Mouse (Mus musculus): ENCODE measurements around the gene Terf2. TPM values are rescaled to one million over a fixed set of nuclear protein-coding genes. Genes with fewer than 3 reads are reported as not detected.
A peak's percentile ranks its signal among the peaks of the same experiment; 100 is the strongest.
"Not testable (repeated sequence)": the region's sequence is repeated elsewhere in the genome, so short reads cannot be mapped to it uniquely, and the experiment has no call there.

Terf2 gene
- polyA plus RNA-seq, 1 experiment from 2014 or later = 28.3 TPM

- H3K36me3 ChIP-seq (ENCODE audit: control insufficient read depth, insufficient read depth, low read length) = no peaks in the 10 kb centered on the region
- H3K4me3 ChIP-seq (ENCODE audit: low read depth, low read length) = no peak overlapping the region
- ATAC-seq = no peak
- 88% methylated on average over 5 of the region's 5 CpGs for WGBS
- no peak overlapping the region for H3K4me2 ChIP-seq (ENCODE audit: low read length)
- no peaks in the 10 kb centered on the region for H3K9me3 ChIP-seq (replicated peaks; ENCODE audit: control insufficient read depth, low read length, poor library complexity, severe bottlenecking)
- no peaks in the 10 kb centered on the region for H3K27me3 ChIP-seq (ENCODE audit: control insufficient read depth, insufficient read depth, low read depth, low read length)
- no peaks in the 10 kb centered on the region for H3K4me1 ChIP-seq (ENCODE audit: control insufficient read depth, insufficient read depth, low read length)
- H3K27ac ChIP-seq (ENCODE audit: low read length) = no peak overlapping the region
- H3K9ac ChIP-seq (ENCODE audit: low read depth, low read length) = no peak overlapping the region
Measured at GRCm38 (mm10) chr8:107109816-107110435, 13.6 kb upstream of the Terf2 start.

GRCm38 (mm10) chr8:107108978-107109720 lies 12.8 kb upstream of the Terf2 start:
- no peak overlapping the region for H3K9ac ChIP-seq (ENCODE audit: low read depth, low read length)
- H3K9me3 ChIP-seq (replicated peaks; ENCODE audit: control insufficient read depth, low read length, poor library complexity, severe bottlenecking) = no peaks in the 10 kb centered on the region
- no peaks in the 10 kb centered on the region for H3K36me3 ChIP-seq (ENCODE audit: control insufficient read depth, insufficient read depth, low read length)
- 74% methylated on average over 22 of the region's 23 CpGs for WGBS
- no peak overlapping the region for H3K27ac ChIP-seq (ENCODE audit: low read length)
- H3K4me2 ChIP-seq (ENCODE audit: low read length) = no peak overlapping the region
- no peak for ATAC-seq
- no peaks in the 10 kb centered on the region for H3K4me1 ChIP-seq (ENCODE audit: control insufficient read depth, insufficient read depth, low read length)
- no peaks in the 10 kb centered on the region for H3K27me3 ChIP-seq (ENCODE audit: control insufficient read depth, insufficient read depth, low read depth, low read length)
- no peak overlapping the region for H3K4me3 ChIP-seq (ENCODE audit: low read depth, low read length)

GRCm38 (mm10) chr8:107108089-107108488 lies 11.7 kb upstream of the Terf2 start:
- not testable (repeated sequence) for H3K27ac ChIP-seq (ENCODE audit: low read length)

GRCm38 (mm10) chr8:107104547-107104946 lies 8.2 kb upstream of the Terf2 start:
- no peak overlapping the region for H3K27ac ChIP-seq (ENCODE audit: low read length)
- ATAC-seq = no peak
- no peak overlapping the region for H3K4me2 ChIP-seq (ENCODE audit: low read length)
- H3K36me3 ChIP-seq (ENCODE audit: control insufficient read depth, insufficient read depth, low read length) = no peaks in the 10 kb centered on the region
- 9% methylated on average over 4 of the region's 4 CpGs for WGBS
- H3K4me3 ChIP-seq (ENCODE audit: low read depth, low read length) = no peak overlapping the region
- no peaks in the 10 kb centered on the region for H3K4me1 ChIP-seq (ENCODE audit: control insufficient read depth, insufficient read depth, low read length)
- H3K27me3 ChIP-seq (ENCODE audit: control insufficient read depth, insufficient read depth, low read depth, low read length) = no peaks in the 10 kb centered on the region
- no peak overlapping the region for H3K9ac ChIP-seq (ENCODE audit: low read depth, low read length)
- H3K9me3 ChIP-seq (replicated peaks; ENCODE audit: control insufficient read depth, low read length, poor library complexity, severe bottlenecking) = no peaks in the 10 kb centered on the region

More at GRCm38 (mm10) chr8:107108089-107108488, 11.7 kb upstream of the Terf2 start:
- not testable (repeated sequence) for H3K4me3 ChIP-seq (ENCODE audit: low read depth, low read length); H3K9me3 ChIP-seq (replicated peaks; ENCODE audit: control insufficient read depth, low read length, poor library complexity, severe bottlenecking); H3K4me1 ChIP-seq (ENCODE audit: control insufficient read depth, insufficient read depth, low read length); H3K27me3 ChIP-seq (ENCODE audit: control insufficient read depth, insufficient read depth, low read depth, low read length); H3K4me2 ChIP-seq (ENCODE audit: low read length); H3K36me3 ChIP-seq (ENCODE audit: control insufficient read depth, insufficient read depth, low read length); ATAC-seq; H3K9ac ChIP-seq (ENCODE audit: low read depth, low read length)
- WGBS = 98% methylated on average over 5 of the region's 5 CpGs

- Histone ChIP-seq H3K9me3 (replicated peaks; ENCODE audit: control insufficient read depth, low read length, poor library complexity, severe bottlenecking) (no peaks in the 10 kb centered on the region), H3K27me3 (ENCODE audit: control insufficient read depth, insufficient read depth, low read depth, low read length) (no peaks in the 10 kb centered on the region), H3K4me2 (ENCODE audit: low read length) (no peak overlapping the region), H3K9ac (ENCODE audit: low read depth, low read length) (no peak overlapping the region), H3K4me3 (ENCODE audit: low read depth, low read length) (no peak overlapping the region), H3K4me1 (ENCODE audit: control insufficient read depth, insufficient read depth, low read length) (0 out of 2 replicates have a peak, but pooled peaks cover 2% of the 10 kb centered on the region), H3K36me3 (ENCODE audit: control insufficient read depth, insufficient read depth, low read length) (no peaks in the 10 kb centered on the region), H3K27ac (ENCODE audit: low read length) (no peak overlapping the region)
- 85% methylated on average over 2 of the region's 2 CpGs for WGBS
- no peak for ATAC-seq
Measured at GRCm38 (mm10) chr8:107100635-107101034, 4.3 kb upstream of the Terf2 start.

GRCm38 (mm10) chr8:107095717-107096365 lies 506 bp downstream of the Terf2 start:
- Histone ChIP-seq H3K27me3 (ENCODE audit: control insufficient read depth, insufficient read depth, low read depth, low read length) (no peaks in the 10 kb centered on the region), H3K9ac (ENCODE audit: low read depth, low read length) (peak overlapping the region; percentile 83), H3K36me3 (ENCODE audit: control insufficient read depth, insufficient read depth, low read length) (no peaks in the 10 kb centered on the region), H3K4me3 (ENCODE audit: low read depth, low read length) (peak overlapping the region; percentile 84), H3K4me1 (ENCODE audit: control insufficient read depth, insufficient read depth, low read length) (peaks cover 19% of the 10 kb centered on the region), H3K9me3 (replicated peaks; ENCODE audit: control insufficient read depth, low read length, poor library complexity, severe bottlenecking) (no peaks in the 10 kb centered on the region), H3K4me2 (ENCODE audit: low read length) (peak overlapping the region; percentile 61), H3K27ac (ENCODE audit: low read length) (peak overlapping the region; percentile 86)
- peak; percentile 78 for ATAC-seq
- WGBS = under 1% methylated on average over 45 of the region's 53 CpGs

GRCm38 (mm10) chr8:107090531-107090930 lies 5.8 kb downstream of the Terf2 start:
- ATAC-seq = no peak
- H3K9me3 ChIP-seq (replicated peaks; ENCODE audit: control insufficient read depth, low read length, poor library complexity, severe bottlenecking) = no peaks in the 10 kb centered on the region; the same call in 1 of the 2 replicates
- H3K27me3 ChIP-seq (ENCODE audit: control insufficient read depth, insufficient read depth, low read depth, low read length) = no peaks in the 10 kb centered on the region
- no peak overlapping the region for H3K4me2 ChIP-seq (ENCODE audit: low read length)
- H3K27ac ChIP-seq (ENCODE audit: low read length) = no peak overlapping the region
- H3K36me3 ChIP-seq (ENCODE audit: control insufficient read depth, insufficient read depth, low read length) = peaks cover 17% of the 10 kb centered on the region
- WGBS = over 99% methylated on average over 7 of the region's 7 CpGs
- no peak overlapping the region for H3K4me3 ChIP-seq (ENCODE audit: low read depth, low read length)
- H3K4me1 ChIP-seq (ENCODE audit: control insufficient read depth, insufficient read depth, low read length) = peaks cover 16% of the 10 kb centered on the region
- no peak overlapping the region for H3K9ac ChIP-seq (ENCODE audit: low read depth, low read length)

- Histone ChIP-seq H3K36me3 (ENCODE audit: control insufficient read depth, insufficient read depth, low read length) (peaks cover 20% of the 10 kb centered on the region), H3K9me3 (replicated peaks; ENCODE audit: control insufficient read depth, low read length, poor library complexity, severe bottlenecking) (no peaks in the 10 kb centered on the region; the same call in 1 of the 2 replicates), H3K4me1 (ENCODE audit: control insufficient read depth, insufficient read depth, low read length) (no peaks in the 10 kb centered on the region), H3K27ac (ENCODE audit: low read length) (no peak overlapping the region), H3K27me3 (ENCODE audit: control insufficient read depth, insufficient read depth, low read depth, low read length) (no peaks in the 10 kb centered on the region), H3K4me2 (ENCODE audit: low read length) (no peak overlapping the region), H3K9ac (ENCODE audit: low read depth, low read length) (no peak overlapping the region), H3K4me3 (ENCODE audit: low read depth, low read length) (no peak overlapping the region)
- no peak for ATAC-seq
- WGBS = 97% methylated on average over 5 of the region's 5 CpGs
Measured at GRCm38 (mm10) chr8:107088526-107089063, 7.8 kb downstream of the Terf2 start.
